Mouse (Mus musculus) lung, postnatal 0 days (tissue): Measurements from ENCODE around the gene Fryl. TPM values are rescaled to one million over a fixed set of nuclear protein-coding genes. Genes with fewer than 3 reads are reported as not detected.

ENCODE experiments used
- ATAC-seq: fragments of 200-750 bp; cut with Nextera tagmentation; 2 replicates; pipeline ENCODE4 v1.8.0; 2017; ENCODE audit warnings: moderate library complexity
- DNase-seq: peaks from one replicate; pipeline ENCODE4 v3.0.0-alpha.2; 2016; ENCODE audit warnings: low spot score
- H3K27ac ChIP-seq: fragments of 300-500 bp; sonication (generic); 2 replicates; pipeline ENCODE4 v1.5.1; 2014; ENCODE audit warnings: antibody characterized with exemption, mild to moderate bottlenecking, low read length, mixed read lengths
- H3K27me3 ChIP-seq: fragments of 300-500 bp; sonication (generic); replicated peaks from 2 replicates; pipeline ENCODE4 v1.6.1; 2014; ENCODE audit warnings: low read length, mixed read lengths; ENCODE audit not compliant: insufficient read depth
- H3K36me3 ChIP-seq: fragments of 300-500 bp; sonication (generic); 2 replicates; pipeline ENCODE4 v1.6.1; 2014; ENCODE audit warnings: low read length, mixed read lengths; ENCODE audit not compliant: insufficient read depth
- H3K4me1 ChIP-seq: fragments of 300-500 bp; sonication (generic); 2 replicates; pipeline ENCODE4 v1.6.1; 2014; ENCODE audit warnings: antibody characterized with exemption, low read depth, low read length, mixed read lengths; ENCODE audit not compliant: insufficient read depth
- H3K4me2 ChIP-seq: fragments of 300-500 bp; sonication (generic); replicated peaks from 2 replicates; pipeline ENCODE4 v1.6.1; 2014; ENCODE audit warnings: low read depth, mild to moderate bottlenecking, low read length, moderate library complexity, mixed read lengths
- H3K4me3 ChIP-seq: fragments of 300-500 bp; sonication (generic); 2 replicates; pipeline ENCODE4 v1.5.1; 2014; ENCODE audit warnings: low read depth, low read length
- H3K9ac ChIP-seq: fragments of 300-500 bp; sonication (generic); replicated peaks from 2 replicates; pipeline ENCODE4 v1.6.1; 2014; ENCODE audit warnings: low read depth, mild to moderate bottlenecking
- H3K9me3 ChIP-seq: fragments of 300-500 bp; sonication (generic); 2 replicates; pipeline ENCODE4 v1.6.1; 2016; ENCODE audit warnings: low read length, mixed read lengths
- CTCF ChIP-seq: IDR thresholded peaks from 2 replicates; pipeline ENCODE4 v1.5.1; 2016; ENCODE audit warnings: antibody characterized with exemption, mild to moderate bottlenecking
- EP300 ChIP-seq: IDR thresholded peaks from 2 replicates; pipeline ENCODE4 v1.6.1; 2016; ENCODE audit warnings: antibody characterized with exemption, mild to moderate bottlenecking, control low read depth
- WGBS: fragments of 180-500 bp; shearing (Covaris S2); extraction: QIAGEN DNeasy Blood & Tissue Kit; methylation state at CpG from one replicate; pipeline ENCODE4 v1.1.7; 2014; 5-methylcytosine and 5-hydroxymethylcytosine counted together
- polyA plus RNA-seq: library from polyadenylated mRNA; unstranded; fragments of >200 nt; fragmentation: Nextera tagmentation; extraction: Ambion mirVana; gene quantifications from 2 replicates; pipeline ENCODE4 v1.2.1, GENCODE M21; 2015

Gene Fryl
- polyA plus RNA-seq, 1 experiment from 2014 or later: 20.9 TPM

- DNase-seq: peak; percentile 51
- Histone ChIP-seq H3K4me2 (no peak overlapping the region), H3K36me3 (peaks cover 13% of the 10 kb centered on the region; the same call in 1 of the 2 replicates), H3K27me3 (no peaks in the 10 kb centered on the region), H3K9ac (no peak overlapping the region), H3K9me3 (no peaks in the 10 kb centered on the region), H3K27ac (no peak overlapping the region), H3K4me3 (no peak overlapping the region), H3K4me1 (no peaks in the 10 kb centered on the region)
- 88% methylated on average over 4 of the region's 4 CpGs for WGBS
- ATAC-seq: no peak
- TF ChIP-seq CTCF (peak; percentile 70), EP300 (no peak)
These were observed 141.5 kb downstream of the Fryl start for GRCm38 (mm10) chr5:73114878-73115277.

- Histone ChIP-seq H3K36me3 (peaks cover 16% of the 10 kb centered on the region; the same call in 1 of the 2 replicates), H3K27ac (no peak overlapping the region), H3K4me2 (no peak overlapping the region), H3K27me3 (no peaks in the 10 kb centered on the region), H3K9me3 (no peaks in the 10 kb centered on the region), H3K9ac (no peak overlapping the region), H3K4me3 (no peak overlapping the region), H3K4me1 (no peaks in the 10 kb centered on the region)
- DNase-seq (no peak), ATAC-seq (no peak)
- 89% methylated on average over 13 of the region's 13 CpGs for WGBS
- no peak for TF ChIP-seq CTCF
- TF ChIP-seq EP300: no peak
These were observed 144.1 kb downstream of the Fryl start for GRCm38 (mm10) chr5:73112331-73112730.

- Histone ChIP-seq H3K4me3 (no peak overlapping the region), H3K4me1 (no peaks in the 10 kb centered on the region), H3K27me3 (no peaks in the 10 kb centered on the region), H3K36me3 (peaks cover 47% of the 10 kb centered on the region), H3K9ac (no peak overlapping the region), H3K27ac (no peak overlapping the region), H3K4me2 (no peak overlapping the region), H3K9me3 (no peaks in the 10 kb centered on the region)
- 71% methylated on average over 7 of the region's 7 CpGs for WGBS
- TF ChIP-seq CTCF (no peak), EP300 (no peak)
- peak; percentile 77 for ATAC-seq
- DNase-seq: peak; percentile 46
These were observed 152.8 kb downstream of the Fryl start for GRCm38 (mm10) chr5:73103657-73104056.

- Histone ChIP-seq H3K36me3 (peaks cover 45% of the 10 kb centered on the region), H3K4me1 (no peaks in the 10 kb centered on the region), H3K4me3 (no peak overlapping the region), H3K27me3 (no peaks in the 10 kb centered on the region), H3K9me3 (no peaks in the 10 kb centered on the region), H3K27ac (no peak overlapping the region), H3K4me2 (no peak overlapping the region), H3K9ac (no peak overlapping the region)
- 90% methylated on average over 10 of the region's 10 CpGs for WGBS
- DNase-seq (no peak), ATAC-seq (no peak)
- TF ChIP-seq CTCF: no peak
These were observed 154.0 kb downstream of the Fryl start for GRCm38 (mm10) chr5:73102342-73102989.

- DNase-seq (no peak), ATAC-seq (no peak)
- H3K4me2 ChIP-seq: no peak overlapping the region
- H3K4me3 ChIP-seq: no peak overlapping the region
- H3K9me3 ChIP-seq: no peaks in the 10 kb centered on the region
- no peak overlapping the region for H3K27ac ChIP-seq
- no peaks in the 10 kb centered on the region for H3K4me1 ChIP-seq
- H3K36me3 ChIP-seq: peaks cover 62% of the 10 kb centered on the region
- no peaks in the 10 kb centered on the region for H3K27me3 ChIP-seq
- TF ChIP-seq CTCF (no peak), EP300 (no peak)
- H3K9ac ChIP-seq: no peak overlapping the region
- 55% methylated on average over 8 of the region's 8 CpGs for WGBS
These were observed 164.2 kb downstream of the Fryl start for GRCm38 (mm10) chr5:73092236-73092635.

- no peak overlapping the region for H3K9ac ChIP-seq
- H3K27me3 ChIP-seq: no peaks in the 10 kb centered on the region
- no peak overlapping the region for H3K4me2 ChIP-seq
- ATAC-seq (no peak), DNase-seq (no peak)
- no peaks in the 10 kb centered on the region for H3K9me3 ChIP-seq
- no peak for TF ChIP-seq CTCF
- no peak for TF ChIP-seq EP300
- WGBS: 95% methylated on average over 17 of the region's 17 CpGs
- no peaks in the 10 kb centered on the region for H3K4me1 ChIP-seq
- H3K4me3 ChIP-seq: no peak overlapping the region
- no peak overlapping the region for H3K27ac ChIP-seq
- H3K36me3 ChIP-seq: peaks cover 53% of the 10 kb centered on the region
These were observed 167.3 kb downstream of the Fryl start for GRCm38 (mm10) chr5:73089158-73089557.

GRCm38 (mm10) chr5:73081496-73081895 lies 174.9 kb downstream of the Fryl start:
- TF ChIP-seq CTCF: no peak
- no peak for TF ChIP-seq EP300
- peaks cover 44% of the 10 kb centered on the region for H3K36me3 ChIP-seq
- no peaks in the 10 kb centered on the region for H3K27me3 ChIP-seq
- no peak overlapping the region for H3K4me3 ChIP-seq
- H3K4me2 ChIP-seq: no peak overlapping the region
- no peaks in the 10 kb centered on the region for H3K4me1 ChIP-seq
- no peak overlapping the region for H3K9ac ChIP-seq
- H3K9me3 ChIP-seq: no peaks in the 10 kb centered on the region
- DNase-seq: no peak
- no peak for ATAC-seq
- 82% methylated on average over 5 of the region's 5 CpGs for WGBS
- no peak overlapping the region for H3K27ac ChIP-seq
